Comparison of ENCODE assay signal across 18 mouse cellular contexts in the genomic region with DNA sequence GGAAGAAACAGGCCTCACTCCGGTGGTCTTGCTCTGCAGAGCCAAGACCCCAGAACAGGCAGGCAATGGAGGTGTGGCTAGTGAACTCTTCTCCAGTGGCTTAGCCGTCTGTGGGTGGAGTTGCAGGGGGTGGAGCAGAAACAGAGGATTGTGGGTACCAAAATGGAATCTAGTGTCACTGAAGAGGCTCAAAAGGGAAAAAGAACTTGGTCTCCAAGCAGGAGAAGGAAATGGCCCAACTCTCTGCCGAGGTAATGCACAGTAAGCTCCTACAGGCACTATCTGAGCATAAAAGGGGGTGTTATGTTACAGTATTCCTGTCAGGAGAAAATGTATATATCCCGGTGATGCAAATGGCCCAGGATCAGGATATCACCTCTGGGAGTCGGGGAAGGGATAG.
"Had no signal": no experiment of that assay in that cellular context is flagged by ENCODE, and none has a peak within 500 bp of the region (broad histone marks: within the 10 kb centered on the region; RNA-seq: fewer than 3 reads in every experiment).

No protein-coding gene starts in this region.

- H3K9ac ChIP-seq: kidney, embryonic 15.5 days; limb, embryonic 13.5 days; liver, embryonic 12.5 days; liver, embryonic 15.5 days; lung, embryonic 15.5 days; midbrain, embryonic 12.5 days had no signal

- H3K4me1 ChIP-seq: kidney, embryonic 15.5 days; liver, embryonic 12.5 days; liver, embryonic 15.5 days; lung, embryonic 15.5 days had no signal

- H3K36me3 ChIP-seq: kidney, embryonic 15.5 days; limb, embryonic 13.5 days; liver, embryonic 12.5 days; liver, embryonic 15.5 days; lung, embryonic 15.5 days; midbrain, embryonic 12.5 days had no signal

- H3K9me3 ChIP-seq: kidney, embryonic 15.5 days; limb, embryonic 13.5 days; liver, embryonic 12.5 days; liver, embryonic 15.5 days; lung, embryonic 15.5 days; megakaryocyte, embryonic 14.5 days; midbrain, embryonic 12.5 days had no signal

- H3K4me2 ChIP-seq: kidney, embryonic 15.5 days; limb, embryonic 13.5 days; liver, embryonic 12.5 days; liver, embryonic 15.5 days; lung, embryonic 15.5 days; midbrain, embryonic 12.5 days had no signal

- DNase-seq: kidney, adult 8-10 months; kidney, postnatal 10 days; kidney, postnatal 36 days; left cerebral cortex, postnatal 4 days; liver; lung, adult 18-20 months; lung, postnatal 10 days; lung, postnatal 36 days; thymus, adult 18-20 months; thymus, postnatal 36 days had no signal

- H3K27me3 ChIP-seq: kidney, embryonic 15.5 days; limb, embryonic 13.5 days; liver, embryonic 15.5 days; lung, embryonic 15.5 days had no signal

- H3K4me3 ChIP-seq: kidney, embryonic 15.5 days; limb, embryonic 13.5 days; liver, embryonic 12.5 days; liver, embryonic 15.5 days; lung, embryonic 15.5 days; megakaryocyte, embryonic 14.5 days; midbrain, embryonic 12.5 days had no signal

- H3K27ac ChIP-seq: kidney, embryonic 15.5 days; limb, embryonic 13.5 days; liver, embryonic 12.5 days; liver, embryonic 15.5 days; lung, embryonic 15.5 days; midbrain, embryonic 12.5 days had no signal

- ATAC-seq: liver, embryonic 12.5 days; midbrain, embryonic 16.5 days had no signal
